Mouse (Mus musculus): ENCODE measurements around the gene Gm20521. TPM values are rescaled to one million over a fixed set of nuclear protein-coding genes. Genes with fewer than 3 reads are reported as not detected.

The Gm20521 gene
- polyA plus RNA-seq, 1 experiment from 2014 or later = 0.14 TPM

GRCm38 (mm10) chr14:54884022-54884712, 926 bp downstream of the Gm20521 start:
- H3K4me3 ChIP-seq (ENCODE audit: low read length) = peak overlapping the region; percentile 61
- H3K27me3 ChIP-seq (replicated peaks; ENCODE audit: control insufficient read depth, insufficient read depth, low read length) = no peaks in the 10 kb centered on the region
- peaks cover 21% of the 10 kb centered on the region for H3K4me1 ChIP-seq (ENCODE audit: control insufficient read depth, insufficient read depth, low read depth, low read length)
- peak overlapping the region; percentile 77 for H3K9ac ChIP-seq (ENCODE audit: low read depth, low read length)
- no peaks in the 10 kb centered on the region for H3K9me3 ChIP-seq (ENCODE audit: control insufficient read depth, low read length)
- ATAC-seq = no peak
- H3K27ac ChIP-seq (ENCODE audit: low read depth, low read length) = peak overlapping the region; percentile 91
- WGBS = 33% methylated on average over 20 of the region's 21 CpGs
- peak overlapping the region; percentile 77 for H3K4me2 ChIP-seq (ENCODE audit: low read length)
- H3K36me3 ChIP-seq (ENCODE audit: control insufficient read depth, insufficient read depth, low read length) = no peaks in the 10 kb centered on the region

GRCm38 (mm10) chr14:54885309-54885708, 2.1 kb downstream of the Gm20521 start:
- Histone ChIP-seq H3K4me1 (ENCODE audit: control insufficient read depth, insufficient read depth, low read depth, low read length) (peaks cover 21% of the 10 kb centered on the region), H3K9ac (ENCODE audit: low read depth, low read length) (no peak overlapping the region), H3K27me3 (replicated peaks; ENCODE audit: control insufficient read depth, insufficient read depth, low read length) (no peaks in the 10 kb centered on the region), H3K9me3 (ENCODE audit: control insufficient read depth, low read length) (no peaks in the 10 kb centered on the region), H3K36me3 (ENCODE audit: control insufficient read depth, insufficient read depth, low read length) (no peaks in the 10 kb centered on the region), H3K27ac (ENCODE audit: low read depth, low read length) (no peak overlapping the region), H3K4me3 (ENCODE audit: low read length) (no peak overlapping the region), H3K4me2 (ENCODE audit: low read length) (no peak overlapping the region)
- no peak for ATAC-seq
- WGBS = 88% methylated on average over 11 of the region's 11 CpGs

- no peak for ATAC-seq
- peak within 1 kb of the TSS; percentile 59 for H3K4me2 ChIP-seq (ENCODE audit: low read length)
- WGBS = 97% methylated on average over 3 of the region's 3 CpGs
- H3K9me3 ChIP-seq (ENCODE audit: control insufficient read depth, low read length) = no peaks in the 10 kb centered on the region
- no peaks in the 10 kb centered on the region for H3K27me3 ChIP-seq (replicated peaks; ENCODE audit: control insufficient read depth, insufficient read depth, low read length)
- peak within 1 kb of the TSS; percentile 90 for H3K27ac ChIP-seq (ENCODE audit: low read depth, low read length)
- H3K9ac ChIP-seq (ENCODE audit: low read depth, low read length) = peak within 1 kb of the TSS; percentile 59; the same call in 1 of the 2 replicates
- H3K4me1 ChIP-seq (ENCODE audit: control insufficient read depth, insufficient read depth, low read depth, low read length) = peaks cover 11% of the 10 kb centered on the region
- peak within 1 kb of the TSS; percentile 51 for H3K4me3 ChIP-seq (ENCODE audit: low read length)
- peaks cover 10% of the 10 kb centered on the region for H3K36me3 ChIP-seq (ENCODE audit: control insufficient read depth, insufficient read depth, low read length)
Observed at GRCm38 (mm10) chr14:54892200-54892599, 9.0 kb downstream of the Gm20521 start, which contains the start of gene Pabpn1. Pabpn1 (plus strand) TSS chr14:54892500.

GRCm38 (mm10) chr14:54893651-54894181, 10.5 kb downstream of the Gm20521 start:
- 1% methylated on average over 38 of the region's 38 CpGs for WGBS
- ATAC-seq = peak; percentile 99
- H3K36me3 ChIP-seq (ENCODE audit: control insufficient read depth, insufficient read depth, low read length) = peaks cover 15% of the 10 kb centered on the region

GRCm38 (mm10) chr14:54894296-54895151, 11.3 kb downstream of the Gm20521 start:
- Histone ChIP-seq H3K4me2 (ENCODE audit: low read length) (peak overlapping the region; percentile 79), H3K4me3 (ENCODE audit: low read length) (peak overlapping the region; percentile 93), H3K4me1 (ENCODE audit: control insufficient read depth, insufficient read depth, low read depth, low read length) (peaks cover 11% of the 10 kb centered on the region), H3K27ac (ENCODE audit: low read depth, low read length) (peak overlapping the region; percentile 99), H3K36me3 (ENCODE audit: control insufficient read depth, insufficient read depth, low read length) (peaks cover 19% of the 10 kb centered on the region), H3K27me3 (replicated peaks; ENCODE audit: control insufficient read depth, insufficient read depth, low read length) (no peaks in the 10 kb centered on the region), H3K9me3 (ENCODE audit: control insufficient read depth, low read length) (no peaks in the 10 kb centered on the region), H3K9ac (ENCODE audit: low read depth, low read length) (peak overlapping the region; percentile 100)
- peak; percentile 26 for ATAC-seq
- under 1% methylated on average over 40 of the region's 54 CpGs for WGBS

More at GRCm38 (mm10) chr14:54893651-54894181, 10.5 kb downstream of the Gm20521 start:
- Histone ChIP-seq H3K4me1 (ENCODE audit: control insufficient read depth, insufficient read depth, low read depth, low read length) (peaks cover 11% of the 10 kb centered on the region), H3K27ac (ENCODE audit: low read depth, low read length) (peak overlapping the region; percentile 99), H3K4me3 (ENCODE audit: low read length) (peak overlapping the region; percentile 93), H3K27me3 (replicated peaks; ENCODE audit: control insufficient read depth, insufficient read depth, low read length) (no peaks in the 10 kb centered on the region), H3K9me3 (ENCODE audit: control insufficient read depth, low read length) (no peaks in the 10 kb centered on the region), H3K4me2 (ENCODE audit: low read length) (peak overlapping the region; percentile 59), H3K9ac (ENCODE audit: low read depth, low read length) (peak overlapping the region; percentile 100)

- H3K27ac ChIP-seq (ENCODE audit: low read depth, low read length) = no peak overlapping the region
- no peaks in the 10 kb centered on the region for H3K27me3 ChIP-seq (replicated peaks; ENCODE audit: control insufficient read depth, insufficient read depth, low read length)
- H3K4me3 ChIP-seq (ENCODE audit: low read length) = no peak overlapping the region
- no peak overlapping the region for H3K4me2 ChIP-seq (ENCODE audit: low read length)
- peaks cover 11% of the 10 kb centered on the region for H3K4me1 ChIP-seq (ENCODE audit: control insufficient read depth, insufficient read depth, low read depth, low read length)
- no peak for ATAC-seq
- peaks cover 19% of the 10 kb centered on the region for H3K36me3 ChIP-seq (ENCODE audit: control insufficient read depth, insufficient read depth, low read length)
- 72% methylated on average over 2 of the region's 2 CpGs for WGBS
- H3K9me3 ChIP-seq (ENCODE audit: control insufficient read depth, low read length) = no peaks in the 10 kb centered on the region
- H3K9ac ChIP-seq (ENCODE audit: low read depth, low read length) = no peak overlapping the region
Observed at GRCm38 (mm10) chr14:54897445-54897844, 14.2 kb downstream of the Gm20521 start.

- H3K27ac ChIP-seq (ENCODE audit: low read depth, low read length) = no peak overlapping the region
- H3K4me1 ChIP-seq (ENCODE audit: control insufficient read depth, insufficient read depth, low read depth, low read length) = peaks cover 8% of the 10 kb centered on the region
- peaks cover 22% of the 10 kb centered on the region for H3K36me3 ChIP-seq (ENCODE audit: control insufficient read depth, insufficient read depth, low read length)
- no peak overlapping the region for H3K9ac ChIP-seq (ENCODE audit: low read depth, low read length)
- WGBS = 0% methylated on average over 3 of the region's 3 CpGs
- no peaks in the 10 kb centered on the region for H3K9me3 ChIP-seq (ENCODE audit: control insufficient read depth, low read length)
- H3K4me3 ChIP-seq (ENCODE audit: low read length) = no peak overlapping the region
- ATAC-seq = peak; percentile 67
- no peak overlapping the region for H3K4me2 ChIP-seq (ENCODE audit: low read length)
- no peaks in the 10 kb centered on the region for H3K27me3 ChIP-seq (replicated peaks; ENCODE audit: control insufficient read depth, insufficient read depth, low read length)
Observed at GRCm38 (mm10) chr14:54900383-54900782, 17.1 kb downstream of the Gm20521 start.

GRCm38 (mm10) chr14:54903641-54904040, 20.4 kb downstream of the Gm20521 start:
- peaks cover 31% of the 10 kb centered on the region for H3K36me3 ChIP-seq (ENCODE audit: control insufficient read depth, insufficient read depth, low read length)

GRCm38 (mm10) chr14:54908682-54909081, 25.4 kb downstream of the Gm20521 start:
- H3K4me1 ChIP-seq (ENCODE audit: control insufficient read depth, insufficient read depth, low read depth, low read length) = peaks cover 25% of the 10 kb centered on the region
- no peak for ATAC-seq
- H3K4me3 ChIP-seq (ENCODE audit: low read length) = no peak overlapping the region
- H3K9ac ChIP-seq (ENCODE audit: low read depth, low read length) = no peak overlapping the region
- WGBS = 92% methylated on average over 7 of the region's 7 CpGs
- H3K9me3 ChIP-seq (ENCODE audit: control insufficient read depth, low read length) = no peaks in the 10 kb centered on the region
- H3K27ac ChIP-seq (ENCODE audit: low read depth, low read length) = no peak overlapping the region
- H3K4me2 ChIP-seq (ENCODE audit: low read length) = no peak overlapping the region
- no peaks in the 10 kb centered on the region for H3K27me3 ChIP-seq (replicated peaks; ENCODE audit: control insufficient read depth, insufficient read depth, low read length)
- peaks cover 41% of the 10 kb centered on the region for H3K36me3 ChIP-seq (ENCODE audit: control insufficient read depth, insufficient read depth, low read length)

More at GRCm38 (mm10) chr14:54903641-54904040, 20.4 kb downstream of the Gm20521 start:
- Histone ChIP-seq H3K4me3 (ENCODE audit: low read length) (no peak overlapping the region), H3K9me3 (ENCODE audit: control insufficient read depth, low read length) (no peaks in the 10 kb centered on the region), H3K4me1 (ENCODE audit: control insufficient read depth, insufficient read depth, low read depth, low read length) (no peaks in the 10 kb centered on the region; the same call in 1 of the 2 replicates), H3K9ac (ENCODE audit: low read depth, low read length) (no peak overlapping the region), H3K4me2 (ENCODE audit: low read length) (no peak overlapping the region), H3K27me3 (replicated peaks; ENCODE audit: control insufficient read depth, insufficient read depth, low read length) (no peaks in the 10 kb centered on the region), H3K27ac (ENCODE audit: low read depth, low read length) (no peak overlapping the region)
- 93% methylated on average over 4 of the region's 4 CpGs for WGBS
- no peak for ATAC-seq

All from hindbrain, embryonic 16.5 days (tissue).